Mouse (Mus musculus) neural tube, embryonic 13.5 days (tissue): ENCODE data around the gene Capg. TPM values are rescaled to one million over a fixed set of nuclear protein-coding genes. Genes with fewer than 3 reads are reported as not detected.

ENCODE experiments used
- ATAC-seq: fragments of 200-750 bp; cut with Nextera tagmentation; 2 replicates; pipeline ENCODE4 v1.8.0; 2017; ENCODE audit warnings: low read depth, mild to moderate bottlenecking, moderate TSS enrichment, moderate library complexity
- H3K27ac ChIP-seq: fragments of 300-500 bp; sonication (generic); replicated peaks from 2 replicates; pipeline ENCODE4 v1.5.1; 2015; ENCODE audit warnings: moderate library complexity, mild to moderate bottlenecking, inconsistent platforms
- H3K27me3 ChIP-seq: fragments of 300-500 bp; sonication (generic); 2 replicates; pipeline ENCODE4 v1.6.1; 2015; ENCODE audit warnings: mild to moderate bottlenecking, inconsistent platforms
- H3K36me3 ChIP-seq: fragments of 300-500 bp; sonication (generic); 2 replicates; pipeline ENCODE4 v1.6.1; 2015; ENCODE audit warnings: mild to moderate bottlenecking, inconsistent platforms
- H3K4me1 ChIP-seq: fragments of 300-500 bp; sonication (generic); replicated peaks from 2 replicates; pipeline ENCODE4 v1.6.1; 2015; ENCODE audit warnings: inconsistent platforms
- H3K4me2 ChIP-seq: fragments of 300-500 bp; sonication (generic); 2 replicates; pipeline ENCODE4 v1.6.1; 2015; ENCODE audit warnings: inconsistent platforms, mild to moderate bottlenecking, moderate library complexity
- H3K4me3 ChIP-seq: fragments of 300-500 bp; sonication (generic); 2 replicates; pipeline ENCODE4 v1.5.1; 2015; ENCODE audit warnings: mild to moderate bottlenecking, inconsistent platforms
- H3K9ac ChIP-seq: fragments of 300-500 bp; sonication (generic); 2 replicates; pipeline ENCODE4 v1.6.1; 2015; ENCODE audit warnings: moderate library complexity, mild to moderate bottlenecking, inconsistent platforms
- H3K9me3 ChIP-seq: fragments of 300-500 bp; sonication (generic); 2 replicates; pipeline ENCODE4 v1.6.1; 2016; ENCODE audit warnings: inconsistent platforms
- WGBS: fragments of 180-500 bp; shearing (Covaris S2); methylation state at CpG from one replicate; pipeline ENCODE4 v1.1.7; 2015; 5-methylcytosine and 5-hydroxymethylcytosine counted together
- polyA plus RNA-seq: library from polyadenylated mRNA; unstranded; fragments of >200 nt; fragmentation: Nextera tagmentation; extraction: Ambion mirVana; gene quantifications from 2 replicates; pipeline ENCODE4 v1.2.1, GENCODE M21; 2015

The Capg gene
- polyA plus RNA-seq, 1 experiment from 2014 or later, result 12.9 TPM

DNA sequence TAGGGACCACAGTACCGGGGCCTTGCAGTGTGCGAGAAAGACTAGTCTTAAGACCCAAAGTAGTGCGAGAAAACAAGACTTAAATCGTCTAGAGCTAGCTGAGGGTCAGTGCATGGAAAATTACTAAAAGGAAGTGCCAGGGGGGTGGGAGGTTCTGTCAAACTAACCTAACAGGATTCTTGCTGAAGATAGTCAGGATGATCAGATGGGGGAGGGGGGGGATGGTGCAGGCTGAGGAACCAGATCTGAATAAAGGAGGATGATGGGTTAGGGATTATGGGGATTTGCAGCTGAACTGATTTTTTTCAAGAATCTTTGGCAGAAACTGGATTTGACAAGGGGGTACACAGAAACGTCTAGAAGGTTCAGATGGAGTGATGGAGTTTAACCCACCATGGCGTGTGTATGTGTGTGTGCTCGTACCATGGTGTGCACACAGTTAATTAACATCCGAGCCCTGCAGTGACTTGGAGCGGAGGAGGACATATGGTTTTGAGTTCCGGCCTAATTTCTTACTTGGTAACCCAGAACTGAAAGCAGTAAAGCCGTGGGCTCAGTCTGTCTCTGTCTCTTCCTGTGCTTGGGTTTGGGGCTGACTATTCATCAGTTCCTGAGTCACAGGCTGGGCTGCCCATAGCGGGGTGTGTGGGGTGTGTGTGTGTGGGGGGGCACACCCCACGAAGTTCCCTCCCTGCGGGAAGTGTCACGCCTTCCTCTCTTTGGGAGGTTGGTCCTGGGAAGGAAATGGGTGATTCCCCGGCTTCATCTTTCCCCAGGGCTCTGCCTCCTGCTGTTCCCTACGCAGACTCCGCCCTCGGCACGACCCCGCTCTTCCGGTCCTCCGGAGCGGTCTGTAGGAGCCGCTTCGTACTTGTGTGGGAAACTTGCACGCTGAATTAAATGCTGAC is 8.2 kb downstream of the Capg start:
- H3K36me3 ChIP-seq, result no peaks in the 10 kb centered on the region
- no peaks in the 10 kb centered on the region for H3K9me3 ChIP-seq
- H3K4me1 ChIP-seq, result peaks cover 18% of the 10 kb centered on the region
- H3K4me2 ChIP-seq, result peak overlapping the region; percentile 71
- peak overlapping the region; percentile 82 for H3K27ac ChIP-seq
- H3K27me3 ChIP-seq, result no peaks in the 10 kb centered on the region
- H3K9ac ChIP-seq, result peak overlapping the region; percentile 68
- peak overlapping the region; percentile 42 for H3K4me3 ChIP-seq
- WGBS, result 15% methylated on average over 27 of the region's 27 CpGs
- peak; percentile 88 for ATAC-seq

DNA sequence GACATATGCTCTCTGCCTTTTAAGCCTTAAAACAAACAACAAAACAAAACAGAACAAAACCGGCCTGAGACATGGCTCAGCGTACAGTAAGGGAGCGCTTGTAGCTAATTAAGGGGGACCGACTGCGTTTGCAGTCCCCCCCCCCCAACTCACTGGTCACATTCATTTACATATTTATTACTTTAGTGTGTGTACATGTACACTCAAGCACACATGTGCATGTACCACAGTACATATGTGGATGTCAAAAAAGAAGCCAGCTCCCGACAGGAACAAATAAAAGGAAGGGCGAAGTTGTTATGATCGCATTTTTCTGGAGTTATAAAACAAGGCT is 8.9 kb downstream of the Capg start:
- no peak for ATAC-seq
- no peaks in the 10 kb centered on the region for H3K36me3 ChIP-seq
- peak overlapping the region; percentile 68 for H3K9ac ChIP-seq
- WGBS, result 16% methylated on average over 8 of the region's 8 CpGs
- peak overlapping the region; percentile 82 for H3K27ac ChIP-seq
- H3K4me2 ChIP-seq, result peak overlapping the region; percentile 71
- H3K4me3 ChIP-seq, result peak overlapping the region; percentile 42
- H3K4me1 ChIP-seq, result peaks cover 18% of the 10 kb centered on the region
- no peaks in the 10 kb centered on the region for H3K27me3 ChIP-seq
- H3K9me3 ChIP-seq, result no peaks in the 10 kb centered on the region

DNA sequence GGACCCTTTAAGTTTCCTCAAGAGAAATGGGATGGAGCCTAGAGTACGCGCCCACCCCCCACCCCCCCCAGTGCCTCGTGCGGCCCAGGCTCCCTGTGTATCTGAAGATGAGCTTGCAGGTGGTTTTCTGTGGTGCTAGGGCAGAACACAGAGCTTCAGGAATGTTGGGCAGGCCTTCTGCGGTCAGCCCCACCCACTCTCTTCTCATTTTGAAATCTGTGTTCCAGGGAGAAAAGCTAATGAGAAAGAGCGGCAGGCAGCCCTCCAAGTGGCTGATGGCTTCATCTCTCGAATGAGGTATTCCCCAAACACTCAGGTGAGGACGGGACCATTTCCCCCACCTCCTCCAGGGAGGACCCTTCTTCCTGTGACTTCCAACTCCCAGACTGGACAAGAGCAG is 16.6 kb downstream of the Capg start:
- H3K4me3 ChIP-seq, result no peak overlapping the region
- no peaks in the 10 kb centered on the region for H3K27me3 ChIP-seq
- H3K9me3 ChIP-seq, result no peaks in the 10 kb centered on the region
- no peaks in the 10 kb centered on the region for H3K36me3 ChIP-seq
- no peak overlapping the region for H3K27ac ChIP-seq
- H3K4me2 ChIP-seq, result no peak overlapping the region
- H3K4me1 ChIP-seq, result peaks cover 17% of the 10 kb centered on the region
- ATAC-seq, result no peak
- H3K9ac ChIP-seq, result no peak overlapping the region
- 88% methylated on average over 8 of the region's 8 CpGs for WGBS

DNA sequence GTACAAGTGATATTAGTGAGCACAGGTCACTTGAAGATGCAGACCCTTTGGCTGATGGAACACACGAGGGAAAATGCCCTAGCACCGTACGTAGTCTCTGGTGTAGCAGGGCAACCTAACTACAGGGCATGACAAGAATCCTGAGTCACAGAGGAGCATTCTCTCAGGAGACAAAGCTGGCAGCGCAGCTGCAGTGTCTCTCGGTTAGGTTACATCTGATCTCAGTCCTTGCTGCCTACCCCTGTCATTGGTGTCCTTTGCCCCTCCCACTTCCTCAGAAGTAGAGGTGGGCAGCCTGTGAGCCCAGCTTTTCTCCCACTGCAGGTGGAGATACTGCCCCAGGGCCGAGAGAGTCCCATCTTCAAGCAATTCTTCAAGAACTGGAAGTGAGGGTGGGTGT is 18.3 kb downstream of the Capg start:
- Histone ChIP-seq H3K4me1 (peaks cover 19% of the 10 kb centered on the region), H3K4me3 (no peak overlapping the region), H3K27ac (no peak overlapping the region), H3K27me3 (no peaks in the 10 kb centered on the region), H3K36me3 (peaks cover under 1% of the 10 kb centered on the region; the same call in 1 of the 2 replicates), H3K4me2 (no peak overlapping the region), H3K9me3 (no peaks in the 10 kb centered on the region), H3K9ac (no peak overlapping the region)
- 52% methylated on average over 6 of the region's 6 CpGs for WGBS
- no peak for ATAC-seq

DNA sequence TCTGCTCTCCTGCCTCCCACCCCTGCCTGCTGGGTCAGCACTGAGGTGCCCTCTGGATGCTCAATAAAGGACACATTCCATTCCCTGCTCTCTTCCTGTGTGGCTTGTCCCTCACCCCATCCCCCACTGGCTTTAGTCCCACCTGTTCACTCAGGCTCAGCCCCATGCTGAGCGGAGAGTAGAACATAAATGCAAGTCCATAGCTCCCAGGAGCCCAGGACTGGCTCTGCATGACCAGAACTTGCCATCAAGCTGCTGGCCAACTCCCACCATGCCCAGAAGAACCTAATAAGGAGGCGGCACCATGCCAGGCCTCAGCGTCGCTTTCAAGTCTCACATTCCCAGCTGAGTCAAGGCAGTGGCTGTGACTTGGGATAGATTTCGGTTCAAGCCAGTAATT is 18.7 kb downstream of the Capg start:
- 72% methylated on average over 5 of the region's 5 CpGs for WGBS
- Histone ChIP-seq H3K36me3 (peaks cover 5% of the 10 kb centered on the region; the same call in 1 of the 2 replicates), H3K27me3 (no peaks in the 10 kb centered on the region), H3K4me1 (peaks cover 19% of the 10 kb centered on the region), H3K9ac (no peak overlapping the region), H3K27ac (no peak overlapping the region), H3K4me2 (no peak overlapping the region), H3K4me3 (no peak overlapping the region), H3K9me3 (no peaks in the 10 kb centered on the region)
- ATAC-seq, result no peak

DNA sequence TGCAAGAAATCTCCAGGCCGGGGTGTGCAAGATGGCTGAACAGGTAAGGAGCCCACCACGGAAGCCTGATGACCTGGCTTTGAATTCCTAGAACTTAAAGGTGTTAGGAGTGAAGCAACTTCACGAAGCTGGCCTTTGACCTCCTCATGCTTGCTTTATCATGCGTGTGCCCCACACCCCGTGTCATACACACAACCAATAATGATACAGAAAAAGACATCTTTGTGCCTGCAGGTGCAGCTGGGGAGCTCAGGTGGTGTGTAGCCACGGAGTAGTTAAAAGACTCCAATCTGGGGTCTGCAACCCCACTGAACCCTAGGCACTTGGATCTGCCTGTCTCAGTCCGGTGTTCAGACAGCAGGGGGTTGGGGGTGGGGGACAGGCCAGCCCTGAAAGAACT is 21.3 kb downstream of the Capg start:
- H3K4me2 ChIP-seq, result no peak overlapping the region
- WGBS, result 79% methylated on average over 7 of the region's 7 CpGs
- no peak overlapping the region for H3K9ac ChIP-seq

DNA sequence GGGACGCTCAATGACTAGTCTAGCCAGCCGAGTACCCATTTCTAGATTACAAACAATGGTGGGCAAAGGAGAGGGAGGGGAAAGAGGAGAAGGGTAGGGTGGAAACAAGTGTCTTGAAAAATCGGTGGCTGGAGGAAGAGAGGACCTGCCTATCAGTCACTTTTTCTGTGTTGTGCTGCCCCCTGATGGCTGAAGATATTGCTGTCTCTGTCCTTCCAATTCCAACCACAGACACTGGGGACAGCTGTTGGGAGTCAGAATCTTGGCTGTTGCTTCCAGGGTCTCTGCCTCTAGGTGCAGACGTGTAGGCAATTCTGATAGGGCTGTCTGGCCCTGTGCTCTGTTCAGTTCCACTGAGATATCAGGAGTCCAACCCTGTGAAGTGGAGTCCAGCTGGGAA is 21.9 kb downstream of the Capg start:
- Histone ChIP-seq H3K4me3 (no peak overlapping the region), H3K4me1 (peaks cover 14% of the 10 kb centered on the region), H3K27ac (no peak overlapping the region; the same call in 1 of the 2 replicates), H3K4me2 (no peak overlapping the region), H3K36me3 (peaks cover 23% of the 10 kb centered on the region), H3K9ac (0 out of 2 replicates have a peak overlapping the region, but pooled peaks have one; percentile 12), H3K9me3 (no peaks in the 10 kb centered on the region), H3K27me3 (no peaks in the 10 kb centered on the region)
- ATAC-seq, result peak; percentile 77
- WGBS, result 3% methylated on average over 4 of the region's 4 CpGs

More for the DNA sequence above, 21.3 kb downstream of the Capg start:
- Histone ChIP-seq H3K9me3 (no peaks in the 10 kb centered on the region), H3K27ac (no peak overlapping the region), H3K4me3 (no peak overlapping the region), H3K36me3 (peaks cover 18% of the 10 kb centered on the region), H3K4me1 (peaks cover 14% of the 10 kb centered on the region), H3K27me3 (no peaks in the 10 kb centered on the region)
- ATAC-seq, result peak; percentile 47; the same call in 1 of the 2 replicates

DNA sequence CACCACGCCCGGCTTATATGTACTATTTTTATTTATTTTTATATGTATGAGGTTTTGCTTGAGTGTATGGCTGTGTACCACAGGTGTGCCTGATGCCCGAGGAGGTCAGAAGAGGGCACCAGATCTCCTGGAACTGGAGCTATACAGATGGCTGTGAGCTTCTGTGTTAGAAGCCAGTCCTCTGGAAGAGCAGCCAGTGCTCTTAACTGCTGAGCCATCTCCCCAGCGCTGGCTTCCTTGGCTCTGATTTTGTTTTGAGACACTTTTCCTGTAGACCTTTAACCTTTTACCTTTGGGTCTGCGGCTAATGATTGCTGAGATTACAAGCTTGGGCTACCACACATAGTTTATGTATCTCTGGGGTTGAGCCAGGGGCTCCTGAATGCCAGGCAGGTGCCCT is 23.3 kb downstream of the Capg start:
- H3K4me3 ChIP-seq, result no peak overlapping the region

DNA sequence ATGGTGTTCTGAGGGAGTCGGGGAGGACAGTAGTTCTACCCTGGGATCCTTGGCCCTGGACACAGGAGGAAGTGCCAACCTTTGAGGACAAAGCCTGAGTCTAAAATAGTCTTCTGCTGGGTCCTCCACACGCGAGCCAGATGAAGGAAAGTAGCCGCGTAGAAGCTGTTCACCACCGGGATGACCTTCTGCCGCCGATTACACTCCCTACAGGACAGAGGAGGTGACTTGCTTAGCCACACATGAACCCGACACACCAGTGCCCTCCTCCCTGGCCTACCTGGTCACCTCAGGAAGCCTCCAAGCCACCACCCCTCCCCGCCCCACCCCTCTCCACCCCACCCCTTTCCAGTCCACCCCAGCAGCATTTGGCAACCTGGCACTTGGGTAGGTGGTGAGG is 24.5 kb downstream of the Capg start:
- H3K36me3 ChIP-seq, result peaks cover 36% of the 10 kb centered on the region
- no peaks in the 10 kb centered on the region for H3K9me3 ChIP-seq
- no peak overlapping the region for H3K4me3 ChIP-seq
- H3K9ac ChIP-seq, result no peak overlapping the region
- WGBS, result 89% methylated on average over 10 of the region's 10 CpGs
- peaks cover 6% of the 10 kb centered on the region; the same call in 1 of the 2 replicates for H3K4me1 ChIP-seq
- no peak for ATAC-seq
- H3K27me3 ChIP-seq, result no peaks in the 10 kb centered on the region
- no peak overlapping the region for H3K4me2 ChIP-seq
- no peak overlapping the region for H3K27ac ChIP-seq

More for the DNA sequence above, 23.3 kb downstream of the Capg start:
- Histone ChIP-seq H3K9ac (no peak overlapping the region), H3K27ac (no peak overlapping the region), H3K4me2 (no peak overlapping the region), H3K27me3 (no peaks in the 10 kb centered on the region), H3K36me3 (peaks cover 32% of the 10 kb centered on the region), H3K4me1 (peaks cover 14% of the 10 kb centered on the region), H3K9me3 (no peaks in the 10 kb centered on the region)
- no peak for ATAC-seq
- WGBS, result 82% methylated on average over 5 of the region's 5 CpGs

DNA sequence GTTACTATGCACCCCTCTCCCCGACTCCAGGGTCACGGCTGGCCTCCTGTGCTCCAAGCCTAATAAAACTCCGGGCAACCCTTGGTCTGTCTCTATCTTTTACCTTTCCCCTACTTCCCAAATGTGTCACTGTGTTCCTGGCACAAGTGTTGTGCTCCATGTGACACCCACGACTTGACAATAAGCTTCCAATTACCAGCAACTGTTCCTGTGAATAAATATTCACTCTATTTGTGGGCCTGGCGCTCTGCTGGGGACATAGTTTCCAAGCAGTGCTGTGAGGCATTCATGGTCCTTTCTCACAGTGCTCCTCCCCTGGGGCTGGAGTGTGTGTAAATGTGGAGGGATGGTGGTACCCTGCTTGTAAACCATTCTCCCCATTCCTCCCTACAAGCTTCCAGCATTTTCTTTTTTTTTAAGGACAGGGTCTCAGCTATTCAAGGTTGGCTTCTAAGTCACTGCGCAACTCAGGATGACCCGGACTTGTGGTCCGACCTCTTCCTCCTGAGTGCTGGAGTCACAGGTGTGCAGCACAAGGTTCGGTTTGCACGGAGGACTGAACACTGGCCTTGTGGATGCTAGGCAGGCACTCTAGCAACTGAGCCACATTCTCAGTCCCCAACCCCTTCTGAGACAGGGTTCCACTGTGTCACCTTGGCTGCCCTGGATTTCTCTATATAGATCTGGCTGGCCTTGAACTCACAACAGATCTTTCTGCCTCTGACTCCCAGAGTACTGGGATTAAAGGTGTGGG is 26.6 kb downstream of the Capg start:
- no peaks in the 10 kb centered on the region for H3K27me3 ChIP-seq
- H3K4me1 ChIP-seq, result peaks cover 1% of the 10 kb centered on the region; the same call in 1 of the 2 replicates
- peaks cover 48% of the 10 kb centered on the region for H3K36me3 ChIP-seq
- WGBS, result 87% methylated on average over 10 of the region's 10 CpGs
- no peak for ATAC-seq
- no peaks in the 10 kb centered on the region for H3K9me3 ChIP-seq
- H3K4me2 ChIP-seq, result no peak overlapping the region
- H3K27ac ChIP-seq, result no peak overlapping the region
- H3K4me3 ChIP-seq, result no peak overlapping the region
- no peak overlapping the region for H3K9ac ChIP-seq

DNA sequence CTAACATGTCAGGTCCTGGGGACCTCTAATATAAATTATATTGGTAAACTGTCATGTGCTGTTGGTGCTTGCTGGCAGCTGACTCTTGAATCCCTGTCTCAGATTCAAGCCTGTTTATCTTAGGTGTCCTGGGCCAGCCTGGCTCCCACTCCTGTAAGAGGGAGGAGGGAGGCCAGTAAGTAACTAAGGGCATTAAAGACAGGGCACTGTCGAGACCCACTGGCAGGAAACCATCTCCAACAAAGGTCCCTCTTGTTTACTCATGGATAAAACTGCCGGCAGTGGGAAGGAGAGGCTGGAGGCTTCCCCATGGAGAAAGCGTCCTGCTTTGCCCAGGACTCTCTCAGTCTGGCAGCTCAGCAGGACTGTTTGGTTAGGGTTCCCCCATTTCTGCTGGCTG is 27.6 kb downstream of the Capg start:
- H3K4me2 ChIP-seq, result no peak overlapping the region
- no peaks in the 10 kb centered on the region for H3K27me3 ChIP-seq
- H3K27ac ChIP-seq, result no peak overlapping the region
- 54% methylated on average over 3 of the region's 3 CpGs for WGBS
- no peak overlapping the region for H3K4me3 ChIP-seq
- H3K36me3 ChIP-seq, result peaks cover 57% of the 10 kb centered on the region
- no peaks in the 10 kb centered on the region for H3K4me1 ChIP-seq
- ATAC-seq, result no peak
- no peak overlapping the region for H3K9ac ChIP-seq
- no peaks in the 10 kb centered on the region for H3K9me3 ChIP-seq

DNA sequence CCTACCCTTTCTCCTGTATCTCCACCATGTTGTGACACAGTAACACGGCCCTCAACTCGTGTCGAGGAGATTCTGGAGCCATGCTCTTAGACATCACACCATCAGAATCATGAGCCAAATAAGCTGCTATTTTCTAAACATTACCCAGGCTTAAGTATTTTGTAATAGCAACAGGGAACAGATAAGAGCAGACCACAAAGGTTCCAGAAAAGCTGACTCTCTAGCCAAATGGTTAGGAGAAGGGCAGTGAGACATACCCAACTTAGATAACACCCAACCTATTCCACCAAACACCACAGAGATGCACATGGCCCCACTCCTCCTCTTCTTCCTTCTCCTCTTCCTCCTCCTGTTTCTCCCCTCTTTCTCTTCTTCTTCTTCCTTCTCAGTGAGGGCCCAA is 31.9 kb downstream of the Capg start:
- Histone ChIP-seq H3K4me3 (no peak overlapping the region), H3K27ac (no peak overlapping the region), H3K4me1 (no peaks in the 10 kb centered on the region), H3K9me3 (no peaks in the 10 kb centered on the region), H3K4me2 (no peak overlapping the region), H3K27me3 (no peaks in the 10 kb centered on the region), H3K36me3 (peaks cover 66% of the 10 kb centered on the region), H3K9ac (no peak overlapping the region)
- 98% methylated on average over 3 of the region's 3 CpGs for WGBS
- no peak for ATAC-seq
